ENCODE assay signal across 19 mouse cellular contexts in the genomic region with DNA sequence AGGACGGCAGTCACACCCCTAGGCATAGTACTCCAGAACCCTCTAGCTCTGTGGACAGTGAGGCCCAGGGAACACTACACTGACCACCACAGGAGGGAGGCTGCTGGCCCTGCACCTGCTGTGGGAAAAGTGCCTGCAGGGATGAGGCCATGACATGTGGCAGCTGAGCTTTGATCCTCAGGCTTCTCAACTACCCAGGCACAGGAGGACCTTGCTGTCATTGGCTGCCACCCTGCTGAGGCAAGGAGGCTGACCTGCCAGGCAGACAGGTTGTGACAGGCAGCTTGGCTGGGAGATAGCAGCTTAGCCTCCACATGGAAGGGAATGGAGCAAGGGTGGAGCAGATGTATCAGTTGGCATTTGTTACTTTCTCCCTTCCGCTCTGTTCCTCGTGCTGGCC. TPM values are rescaled to one million over a fixed set of nuclear protein-coding genes. Genes with fewer than 3 reads are reported as not detected.
DNase-seq lines count a peak whose midpoint lies in the region; ATAC-seq and TF ChIP-seq lines count a peak whose summit lies in the region.
"Had no signal": no experiment of that assay in that cellular context is flagged by ENCODE, and none has a peak within 500 bp of the region (broad histone marks: within the 10 kb centered on the region; RNA-seq: fewer than 3 reads in every experiment).

No protein-coding gene starts in this region.

- H3K4me3 ChIP-seq in hindbrain, postnatal 0 days (ENCODE audit: low read length): no peak overlapping the region
- no peak overlapping the region for H3K4me3 ChIP-seq in hindbrain, embryonic 10.5 days
- H3K4me3 ChIP-seq in CH12.LX (replicated peaks in 1 of 3; ENCODE audit: low read depth in 2 of 3, low read length in 2 of 3, poor library complexity in 1 of 3): peak overlapping the region in 1 of 3 experiments; percentile 30
- H3K4me3 ChIP-seq: embryonic facial prominence, embryonic 15.5 days; forebrain, embryonic 15.5 days; hindbrain, embryonic 15.5 days; liver, embryonic 12.5 days had no signal

- H3K36me3 ChIP-seq in hindbrain, postnatal 0 days (ENCODE audit: insufficient read depth, low read length): peaks cover 52% of the 10 kb centered on the region
- H3K36me3 ChIP-seq in hindbrain, embryonic 10.5 days: peaks cover 95% of the 10 kb centered on the region
- H3K36me3 ChIP-seq in CH12.LX (replicated peaks in 1 of 2; ENCODE audit: control insufficient read depth in 1 of 2, insufficient read depth in 1 of 2, low read length in 1 of 2): peaks cover 83 to 89% of the 10 kb centered on the region in 2 experiments

- TF ChIP-seq CTCF in hindbrain, postnatal 0 days (IDR thresholded peaks at IDR 0.05; ENCODE audit: low read depth): no peak
- no peak for TF ChIP-seq CTCF in CH12.LX (conservative IDR thresholded peaks at IDR 0.05 in 1 of 2, IDR thresholded peaks at IDR 0.05 in 1 of 2; ENCODE audit: low read depth in 2 of 2, low read length in 2 of 2)

- no peak for ATAC-seq in hindbrain, postnatal 0 days
- ATAC-seq in inflammation-experienced regulatory T-cells, adult 6 months: no peak
- ATAC-seq: forebrain, embryonic 15.5 days; liver, embryonic 12.5 days had no signal

- H3K79me2 ChIP-seq in CH12.LX (replicated peaks; ENCODE audit: control insufficient read depth, extremely low read depth, insufficient read depth, poor library complexity, severe bottlenecking): peaks cover 31% of the 10 kb centered on the region

- no peaks in the 10 kb centered on the region for H3K9me3 ChIP-seq in hindbrain, postnatal 0 days (ENCODE audit: low read length)
- H3K9me3 ChIP-seq in hindbrain, embryonic 10.5 days: no peaks in the 10 kb centered on the region
- no peaks in the 10 kb centered on the region for H3K9me3 ChIP-seq in CH12.LX (replicated peaks; ENCODE audit: low read length)
- H3K9me3 ChIP-seq: embryonic facial prominence, embryonic 15.5 days; forebrain, embryonic 15.5 days; G1E; hindbrain, embryonic 15.5 days; liver, embryonic 12.5 days had no signal

- no peak; the same call in 1 of the 2 replicates for TF ChIP-seq POLR2A in CH12.LX (IDR thresholded peaks at IDR 0.05; ENCODE audit: low read depth, low read length)

- TF ChIP-seq RAD21 in CH12.LX (IDR thresholded peaks at IDR 0.05; ENCODE audit: low read depth, low read length): no peak

- no peak overlapping the region for H3K9ac ChIP-seq in hindbrain, postnatal 0 days (replicated peaks; ENCODE audit: low read length)
- H3K9ac ChIP-seq in CH12.LX (ENCODE audit: insufficient read depth, low read depth): no peak overlapping the region
- H3K9ac ChIP-seq: embryonic facial prominence, embryonic 15.5 days; forebrain, embryonic 15.5 days; hindbrain, embryonic 15.5 days; liver, embryonic 12.5 days had no signal

- H3K4me2 ChIP-seq in hindbrain, postnatal 0 days (ENCODE audit: low read depth, low read length): no peak overlapping the region
- no peak overlapping the region for H3K4me2 ChIP-seq in CH12.LX (ENCODE audit: insufficient read depth, low read depth, poor library complexity, severe bottlenecking)
- H3K4me2 ChIP-seq: embryonic facial prominence, embryonic 15.5 days; forebrain, embryonic 15.5 days; hindbrain, embryonic 15.5 days; liver, embryonic 12.5 days had no signal

- dilution Hi-C loops in CH12.LX (cut with MboI; ENCODE audit: extremely low pct_ligation_motif_present, extremely low pct_unique_long_range_greater_than_20kb, low sequenced_read_pairs): no loop called here

- intact Hi-C loops in gastrocnemius, postnatal 14 days (cut with DNase I; ENCODE audit: low total_unique reads): no loop called here

- no peak for TF ChIP-seq EP300 in CH12.LX (IDR thresholded peaks at IDR 0.05; ENCODE audit: low read length)

- H3K4me1 ChIP-seq in hindbrain, postnatal 0 days (ENCODE audit: insufficient read depth, low read length): no peaks in the 10 kb centered on the region
- H3K4me1 ChIP-seq in hindbrain, embryonic 10.5 days (replicated peaks): no peaks in the 10 kb centered on the region
- peaks cover 67 to 94% of the 10 kb centered on the region in 2 experiments for H3K4me1 ChIP-seq in CH12.LX (ENCODE audit: control insufficient read depth in 1 of 2, insufficient read depth in 2 of 2)
- H3K4me1 ChIP-seq: embryonic facial prominence, embryonic 15.5 days; forebrain, embryonic 15.5 days; hindbrain, embryonic 15.5 days had no signal

- in situ Hi-C loops in CH12.LX (cut with MboI; ENCODE audit: low pct_ligation_motif_present, low pct_unique_long_range_greater_than_20kb, low sequenced_read_pairs): no loop called here

- DNase-seq in hindbrain, postnatal 0 days (ENCODE audit: low spot score): peak; percentile 46
- no peak for DNase-seq in hindbrain, embryonic 10.5 days (ENCODE audit: low spot score)
- DNase-seq in CH12.LX (ENCODE audit: extremely low read depth): no peak
- peak; percentile 96 for DNase-seq in cerebellum, adult 9-10 months
- DNase-seq in gastrocnemius, postnatal 14 days: peak; percentile 69
- DNase-seq in embryo, embryonic 11 days: no peak
- no peak for DNase-seq in neural tube, embryonic 10.5 days (ENCODE audit: extremely low spot score, low spot score)
- DNase-seq: adrenal gland, postnatal 25 days; heart, adult 11 months; thymus, postnatal 14 days had no signal

- H3K27me3 ChIP-seq in hindbrain, postnatal 0 days (ENCODE audit: insufficient read depth, low read length): no peaks in the 10 kb centered on the region
- H3K27me3 ChIP-seq in hindbrain, embryonic 10.5 days (ENCODE audit: insufficient read depth, poor library complexity, severe bottlenecking): no peaks in the 10 kb centered on the region
- no peaks in the 10 kb centered on the region for H3K27me3 ChIP-seq in CH12.LX (replicated peaks)
- H3K27me3 ChIP-seq: embryonic facial prominence, embryonic 15.5 days; forebrain, embryonic 15.5 days; hindbrain, embryonic 15.5 days; liver, embryonic 12.5 days had no signal

- 69% methylated on average over 3 of the region's 3 CpGs for WGBS in hindbrain, postnatal 0 days
- 77% methylated on average over 3 of the region's 3 CpGs for WGBS in hindbrain, embryonic 10.5 days

- peak overlapping the region; percentile 41; the same call in 1 of the 2 replicates for H3K27ac ChIP-seq in hindbrain, postnatal 0 days
- no peak overlapping the region for H3K27ac ChIP-seq in hindbrain, embryonic 10.5 days
- H3K27ac ChIP-seq in CH12.LX (ENCODE audit: insufficient read depth, low read depth): peak overlapping the region; percentile 96
- H3K27ac ChIP-seq: embryonic facial prominence, embryonic 15.5 days; forebrain, embryonic 15.5 days; hindbrain, embryonic 15.5 days; liver, embryonic 12.5 days had no signal

TF ChIP-seq in CH12.LX, 34 proteins besides CTCF, POLR2A, EP300 and RAD21:
- TF ChIP-seq NELFE (IDR thresholded peaks at IDR 0.05; ENCODE audit: low read depth, low read length) (no peak), MAFK (IDR thresholded peaks at IDR 0.05; ENCODE audit: insufficient replicate concordance, low read length) (no peak), JUND (conservative IDR thresholded peaks at IDR 0.05; ENCODE audit: low read depth, low read length) (no peak), HCFC1 (IDR thresholded peaks at IDR 0.05; ENCODE audit: low read depth, low read length) (no peak), ETS1 (conservative IDR thresholded peaks at IDR 0.05; ENCODE audit: low read depth, low read length) (no peak)

RNA-seq across cellular contexts. Expression of gene Gm13420, which starts 46.0 kb away (rescaled TPM):
- total RNA-seq in hindbrain, postnatal 0 days (2014; rRNA removed): 2.6 TPM in 1 of 2 replicates, not detected in the other
- polyA plus RNA-seq in hindbrain, postnatal 0 days (2015; fragmentation: Nextera tagmentation; extraction: Ambion mirVana): 0.33 and 0.56 TPM in 2 replicates
- polyA plus RNA-seq in hindbrain, embryonic 10.5 days (2016; fragmentation: Nextera tagmentation; extraction: Ambion mirVana): 0.30 TPM in 1 of 2 replicates, not detected in the other
- total RNA-seq in CH12.LX (2012; rRNA removed): not detected in 2 replicates
- total RNA-seq in CH12.LX (2014; rRNA removed): not detected in 2 replicates
- polyA plus RNA-seq in CH12.LX (2012; ENCODE audit: insufficient read length, low read depth): not detected in 2 replicates
- not detected for total RNA-seq in gastrocnemius, postnatal 14 days (2021)
- polyA plus RNA-seq in inflammation-experienced regulatory T-cells, adult 6 months (2017; shearing (Covaris generic)): not detected
- total RNA-seq: adrenal gland, postnatal 25 days; G1E had no signal
- polyA plus RNA-seq: C2C12; embryonic facial prominence, embryonic 15.5 days; forebrain, embryonic 15.5 days; G1E; heart, postnatal 0 days had no signal

RNA-seq across cellular contexts. Expression of gene Gm13547, which starts 53.6 kb away (rescaled TPM):
- total RNA-seq in hindbrain, postnatal 0 days (2014; rRNA removed): not detected in 2 replicates
- 0.48 and 0.59 TPM in 2 replicates for polyA plus RNA-seq in hindbrain, postnatal 0 days (2015; fragmentation: Nextera tagmentation; extraction: Ambion mirVana)
- not detected in 2 replicates for polyA plus RNA-seq in hindbrain, embryonic 10.5 days (2016; fragmentation: Nextera tagmentation; extraction: Ambion mirVana)
- total RNA-seq in CH12.LX (2012; rRNA removed) (not detected in 2 replicates), CH12.LX (2014; rRNA removed) (not detected in 2 replicates)
- polyA plus RNA-seq in CH12.LX (2012; ENCODE audit: insufficient read length, low read depth): 0.60 TPM in 1 of 2 replicates, not detected in the other
- total RNA-seq in gastrocnemius, postnatal 14 days (2021): not detected
- not detected for polyA plus RNA-seq in inflammation-experienced regulatory T-cells, adult 6 months (2017; shearing (Covaris generic))
- total RNA-seq: adrenal gland, postnatal 25 days had no signal
- polyA plus RNA-seq: C2C12; embryonic facial prominence, embryonic 15.5 days; G1E; heart, postnatal 0 days; liver, embryonic 12.5 days; lung, embryonic 16.5 days had no signal

Comparison
In these comparisons a context has a peak if more than half of its experiments do, and no peak if none do; other contexts are left out.
1. DNase-seq: peak in hindbrain, postnatal 0 days (single experiment), cerebellum, adult 9-10 months (single experiment) and gastrocnemius, postnatal 14 days (single experiment); none in hindbrain, embryonic 10.5 days (single experiment), CH12.LX (single experiment), embryo, embryonic 11 days (single experiment) and neural tube, embryonic 10.5 days (single experiment).